Mouse (Mus musculus): ENCODE results near the gene Trim6. TPM values are rescaled to one million over a fixed set of nuclear protein-coding genes. Genes with fewer than 3 reads are reported as not detected.

Gene Trim6
- polyA plus RNA-seq, 1 experiment, result 1.3 TPM

Other genes starting within 250 kb of the Trim6 start
- not detected in 2 replicates for gene Olfr635, start 247.6 kb upstream of the Trim6 start, polyA plus RNA-seq (2012; rRNA removed)
- not detected in 2 replicates for gene Olfr638, start 220.0 kb upstream of the Trim6 start, polyA plus RNA-seq (2012; rRNA removed)
- not detected in 2 replicates for gene Olfr639, start 201.5 kb upstream of the Trim6 start, polyA plus RNA-seq (2012; rRNA removed)
- not detected in 2 replicates for gene Olfr640, start 193.2 kb upstream of the Trim6 start, polyA plus RNA-seq (2012; rRNA removed)
- gene Olfr641, start 183.3 kb upstream of the Trim6 start, polyA plus RNA-seq (2012; rRNA removed), result not detected in 2 replicates
- not detected in 2 replicates for gene Olfr642, start 166.1 kb upstream of the Trim6 start, polyA plus RNA-seq (2012; rRNA removed)
- not detected in 2 replicates for gene 4930516K23Rik, start 157.3 kb upstream of the Trim6 start, polyA plus RNA-seq (2012; rRNA removed)
- gene Olfr644, start 146.9 kb upstream of the Trim6 start, polyA plus RNA-seq (2012; rRNA removed), result not detected in 2 replicates
- gene Olfr645, start 133.3 kb upstream of the Trim6 start, polyA plus RNA-seq (2012; rRNA removed), result not detected in 2 replicates
- gene Olfr646, start 113.9 kb upstream of the Trim6 start, polyA plus RNA-seq (2012; rRNA removed), result not detected in 2 replicates
- 0.14 and 0.34 TPM in 2 replicates for gene Ubqln5, start 89.0 kb upstream of the Trim6 start, polyA plus RNA-seq (2012; rRNA removed)
- gene Olfr643, start 81.4 kb upstream of the Trim6 start, polyA plus RNA-seq (2012; rRNA removed), result not detected in 2 replicates
- gene Ubqln3, start 75.5 kb upstream of the Trim6 start, polyA plus RNA-seq (2012; rRNA removed), result 1.6 and 2.4 TPM in 2 replicates
- gene Ubqlnl, start 68.2 kb upstream of the Trim6 start, polyA plus RNA-seq (2012; rRNA removed), result 2.4 TPM in 2 replicates
- gene Olfm5, start 54.0 kb upstream of the Trim6 start, polyA plus RNA-seq (2012; rRNA removed), result 0.05 TPM in 1 of 2 replicates, not detected in the other
- 0.05 TPM in 1 of 2 replicates, not detected in the other for gene Olfr648, start 35.4 kb upstream of the Trim6 start, polyA plus RNA-seq (2012; rRNA removed)
- not detected in 2 replicates for gene Olfr649, start 22.8 kb upstream of the Trim6 start, polyA plus RNA-seq (2012; rRNA removed)
- gene Trim34a, start 25.7 kb downstream of the Trim6 start, polyA plus RNA-seq (2012; rRNA removed), result 4.7 and 5.2 TPM in 2 replicates
- 0.42 TPM in 2 replicates for gene Trim5, start 69.3 kb downstream of the Trim6 start, polyA plus RNA-seq (2012; rRNA removed)
- 3.6 and 3.8 TPM in 2 replicates for gene Trim12a, start 96.7 kb downstream of the Trim6 start, polyA plus RNA-seq (2012; rRNA removed)
- 3.6 and 4.3 TPM in 2 replicates for gene Trim34b, start 110.7 kb downstream of the Trim6 start, polyA plus RNA-seq (2012; rRNA removed)
- 5.0 and 5.3 TPM in 2 replicates for gene Trim12c, start 134.6 kb downstream of the Trim6 start, polyA plus RNA-seq (2012; rRNA removed)
- 0.11 and 0.12 TPM in 2 replicates for gene Trim30b, start 151.1 kb downstream of the Trim6 start, polyA plus RNA-seq (2012; rRNA removed)
- gene Trim30c, start 182.0 kb downstream of the Trim6 start, polyA plus RNA-seq (2012; rRNA removed), result 0.14 and 0.18 TPM in 2 replicates
- 3.0 and 4.6 TPM in 2 replicates for gene Trim30a, start 246.4 kb downstream of the Trim6 start, polyA plus RNA-seq (2012; rRNA removed)

Measured in gonadal fat pad, adult 2 months (tissue).